Mouse (Mus musculus) myocyte (in vitro differentiated cells): ENCODE data around the gene Fezf2. TPM values are rescaled to one million over a fixed set of nuclear protein-coding genes. Genes with fewer than 3 reads are reported as not detected.

ENCODE experiments used
- H3K27me3 ChIP-seq: one replicate; pipeline ENCODE4 v1.6.1; 2011; ENCODE audit not compliant: control insufficient read depth, insufficient read depth, insufficient read length
- H3K36me3 ChIP-seq: one replicate; pipeline ENCODE4 v1.6.1; 2011; ENCODE audit not compliant: control insufficient read depth, insufficient read depth
- H3K4me2 ChIP-seq: one replicate; pipeline ENCODE4 v1.6.1; 2011; ENCODE audit warnings: low read depth, control low read depth
- H3K4me3 ChIP-seq: one replicate; pipeline ENCODE4 v1.5.1; 2011; ENCODE audit warnings: mild to moderate bottlenecking, control low read depth, moderate library complexity
- H3K79me2 ChIP-seq: one replicate; pipeline ENCODE4 v1.6.1; 2011; ENCODE audit not compliant: control insufficient read depth, insufficient read depth
- H3ac ChIP-seq: one replicate; pipeline ENCODE4 v1.6.1; 2011; ENCODE audit not compliant: control insufficient read depth, insufficient read length
- CEBPB ChIP-seq: IDR thresholded peaks from 2 replicates; pipeline ENCODE4 v1.6.1; 2011; ENCODE audit warnings: mild to moderate bottlenecking, moderate library complexity; ENCODE audit not compliant: poor library complexity, insufficient read depth, severe bottlenecking
- E2F4 ChIP-seq: IDR thresholded peaks from one replicate; pipeline ENCODE4 v1.6.1; 2011; ENCODE audit warnings: mild to moderate bottlenecking, control low read depth, moderate library complexity; ENCODE audit not compliant: insufficient read depth
- MAX ChIP-seq: IDR thresholded peaks from one replicate; pipeline ENCODE4 v1.6.1; 2011; ENCODE audit warnings: low read depth, mild to moderate bottlenecking, control low read depth
- MYOD1 ChIP-seq, 3 experiments: IDR thresholded peaks; one replicate each; pipeline ENCODE4 v1.6.1; 2011; ENCODE audit warnings: control low read depth in 2 of 3, low read depth in 2 of 3, mild to moderate bottlenecking in 2 of 3, moderate library complexity in 1 of 3; ENCODE audit not compliant: insufficient read length in 2 of 3, control insufficient read depth in 1 of 3
- MYOG ChIP-seq, 3 experiments: IDR thresholded peaks; one replicate each; pipeline ENCODE4 v1.6.1; 2011; ENCODE audit warnings: control low read depth in 2 of 3, low read depth in 2 of 3, mild to moderate bottlenecking in 2 of 3; ENCODE audit not compliant: insufficient read length in 2 of 3, control insufficient read depth in 1 of 3, insufficient read depth in 1 of 3
- POLR2A ChIP-seq: IDR thresholded peaks from one replicate; pipeline ENCODE4 v1.6.1; 2011; ENCODE audit warnings: low read depth, mild to moderate bottlenecking, control low read depth, moderate library complexity; ENCODE audit not compliant: insufficient read length
- POLR2AphosphoS2 ChIP-seq: IDR thresholded peaks from one replicate; pipeline ENCODE4 v1.6.1; 2011; ENCODE audit warnings: low read depth, control low read depth; ENCODE audit not compliant: insufficient read length
- REST ChIP-seq: IDR thresholded peaks from one replicate; pipeline ENCODE4 v1.6.1; 2011; ENCODE audit warnings: mild to moderate bottlenecking, control low read depth, moderate library complexity; ENCODE audit not compliant: insufficient read depth, insufficient read length
- SRF ChIP-seq: IDR thresholded peaks from one replicate; pipeline ENCODE4 v1.6.1; 2011; ENCODE audit warnings: low read depth; ENCODE audit not compliant: control insufficient read depth, insufficient read length
- TCF12 ChIP-seq: IDR thresholded peaks from one replicate; pipeline ENCODE4 v1.6.1; 2011; ENCODE audit warnings: mild to moderate bottlenecking, control low read depth; ENCODE audit not compliant: poor library complexity, insufficient read depth, severe bottlenecking
- TCF3 ChIP-seq: IDR thresholded peaks from one replicate; pipeline ENCODE4 v1.6.1; 2011; ENCODE audit warnings: low read depth, control low read depth; ENCODE audit not compliant: insufficient read length
- USF1 ChIP-seq: IDR thresholded peaks from one replicate; pipeline ENCODE4 v1.6.1; 2011; ENCODE audit warnings: low read depth, mild to moderate bottlenecking, control low read depth, moderate library complexity
- polyA plus RNA-seq: library from polyadenylated mRNA; unstranded; fragments of >200 nt; fragmentation: generic; extraction: Trizol; gene quantifications from one replicate; pipeline ENCODE4 v1.2.1, GENCODE M21; 2012; ENCODE audit warnings: missing spikeins

Gene Fezf2
- polyA plus RNA-seq, 1 experiment, result not detected

DNA sequence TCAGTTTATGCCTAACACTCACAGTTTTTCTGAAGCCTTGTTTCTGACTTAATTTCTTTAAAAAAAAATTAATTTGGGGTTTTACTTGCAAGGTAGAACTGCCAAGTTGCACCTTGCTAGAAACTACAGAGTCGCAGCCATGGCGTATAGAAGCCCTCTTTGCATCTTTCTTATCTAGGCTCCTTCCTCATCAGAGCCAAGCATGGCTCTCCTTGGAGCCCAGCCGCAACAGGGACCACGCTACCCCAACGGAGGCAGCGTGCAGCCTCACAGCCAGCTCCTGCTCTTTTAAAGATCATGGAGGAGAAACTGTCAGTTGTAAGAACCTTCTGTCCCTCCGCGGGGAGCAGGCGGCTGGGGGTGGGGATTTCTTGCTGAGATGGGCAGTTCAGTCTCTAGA is 29.9 kb upstream of the Fezf2 start:
- Histone ChIP-seq H3K79me2 (no peaks in the 10 kb centered on the region), H3K36me3 (no peaks in the 10 kb centered on the region), H3K4me3 (no peak overlapping the region), H3ac (no peak overlapping the region), H3K27me3 (no peaks in the 10 kb centered on the region), H3K4me2 (no peak overlapping the region)
- TF ChIP-seq CEBPB, result no peak
- no peak for TF ChIP-seq SRF
- no peak for TF ChIP-seq POLR2AphosphoS2
- no peak for TF ChIP-seq MYOG (IDR thresholded peaks at IDR 0.05; ENCODE audit: control insufficient read depth in 1 of 3, insufficient read depth in 1 of 3, insufficient read length in 2 of 3, low read depth in 2 of 3)
- TF ChIP-seq REST, result no peak
- no peak for TF ChIP-seq TCF3
- no peak for TF ChIP-seq MAX
- TF ChIP-seq POLR2A, result no peak
- TF ChIP-seq MYOD1 (IDR thresholded peaks at IDR 0.05; ENCODE audit: control insufficient read depth in 1 of 3, insufficient read length in 2 of 3, low read depth in 2 of 3), result no peak
- TF ChIP-seq USF1, result no peak
- TF ChIP-seq TCF12, result no peak
- TF ChIP-seq E2F4, result no peak

DNA sequence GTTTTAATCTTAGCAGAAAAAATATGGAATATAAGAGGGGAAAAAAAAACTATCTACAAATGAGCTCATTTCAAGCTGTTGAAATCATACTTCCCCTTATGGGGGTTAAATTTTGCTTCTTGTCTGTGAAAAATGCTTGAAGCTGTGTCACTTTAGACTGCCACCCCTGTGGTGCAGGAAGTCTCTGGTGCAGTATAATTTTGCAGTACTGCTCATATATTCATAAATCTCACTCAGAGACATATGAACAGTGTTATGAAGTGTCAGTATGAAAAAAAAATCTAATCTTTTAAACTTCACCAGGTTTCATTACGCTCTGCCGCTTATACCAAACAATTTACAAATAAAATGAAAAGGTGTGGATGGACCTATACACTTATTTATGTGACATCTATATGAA is 29.3 kb upstream of the Fezf2 start:
- TF ChIP-seq MAX, result no peak
- no peak for TF ChIP-seq REST
- TF ChIP-seq SRF, result no peak
- no peak for TF ChIP-seq TCF12
- no peak for TF ChIP-seq POLR2AphosphoS2
- TF ChIP-seq TCF3, result no peak
- TF ChIP-seq MYOG (IDR thresholded peaks at IDR 0.05; ENCODE audit: control insufficient read depth in 1 of 3, insufficient read depth in 1 of 3, insufficient read length in 2 of 3, low read depth in 2 of 3), result no peak
- TF ChIP-seq MYOD1 (IDR thresholded peaks at IDR 0.05; ENCODE audit: control insufficient read depth in 1 of 3, insufficient read length in 2 of 3, low read depth in 2 of 3), result no peak
- no peak for TF ChIP-seq USF1
- no peak for TF ChIP-seq CEBPB
- no peak for TF ChIP-seq POLR2A
- no peak for TF ChIP-seq E2F4
- H3K4me3 ChIP-seq, result no peak overlapping the region
- H3K79me2 ChIP-seq, result no peaks in the 10 kb centered on the region
- no peaks in the 10 kb centered on the region for H3K36me3 ChIP-seq
- H3ac ChIP-seq, result no peak overlapping the region
- H3K4me2 ChIP-seq, result no peak overlapping the region
- no peaks in the 10 kb centered on the region for H3K27me3 ChIP-seq

DNA sequence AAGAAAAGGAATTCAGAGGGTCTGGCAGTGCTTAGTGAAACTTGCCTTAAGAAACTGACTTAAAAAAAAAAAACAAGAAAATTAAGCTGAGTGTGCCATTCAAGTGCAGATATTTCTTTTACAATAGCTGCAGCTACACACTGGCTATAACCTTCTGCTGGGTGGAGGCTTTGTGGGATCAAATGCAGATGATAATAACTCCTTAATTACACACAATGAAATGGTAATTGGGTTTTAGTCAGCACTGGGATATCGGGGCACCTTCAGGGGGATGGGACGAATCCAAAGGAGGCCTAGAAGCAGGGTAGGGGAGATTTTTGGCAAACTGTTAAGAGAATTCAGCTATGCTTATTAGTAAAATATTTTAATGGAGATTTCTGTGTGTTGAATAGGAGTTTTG is 27.5 kb upstream of the Fezf2 start:
- TF ChIP-seq E2F4 (no peak), USF1 (no peak), MYOG (IDR thresholded peaks at IDR 0.05; ENCODE audit: control insufficient read depth in 1 of 3, insufficient read depth in 1 of 3, insufficient read length in 2 of 3, low read depth in 2 of 3) (no peak), POLR2AphosphoS2 (no peak), TCF12 (no peak), CEBPB (no peak), TCF3 (no peak), SRF (no peak), MAX (no peak), MYOD1 (IDR thresholded peaks at IDR 0.05; ENCODE audit: control insufficient read depth in 1 of 3, insufficient read length in 2 of 3, low read depth in 2 of 3) (no peak)
- H3K79me2 ChIP-seq, result no peaks in the 10 kb centered on the region
- H3ac ChIP-seq, result no peak overlapping the region
- H3K36me3 ChIP-seq, result no peaks in the 10 kb centered on the region
- H3K27me3 ChIP-seq, result no peaks in the 10 kb centered on the region
- H3K4me3 ChIP-seq, result no peak overlapping the region
- H3K4me2 ChIP-seq, result no peak overlapping the region

DNA sequence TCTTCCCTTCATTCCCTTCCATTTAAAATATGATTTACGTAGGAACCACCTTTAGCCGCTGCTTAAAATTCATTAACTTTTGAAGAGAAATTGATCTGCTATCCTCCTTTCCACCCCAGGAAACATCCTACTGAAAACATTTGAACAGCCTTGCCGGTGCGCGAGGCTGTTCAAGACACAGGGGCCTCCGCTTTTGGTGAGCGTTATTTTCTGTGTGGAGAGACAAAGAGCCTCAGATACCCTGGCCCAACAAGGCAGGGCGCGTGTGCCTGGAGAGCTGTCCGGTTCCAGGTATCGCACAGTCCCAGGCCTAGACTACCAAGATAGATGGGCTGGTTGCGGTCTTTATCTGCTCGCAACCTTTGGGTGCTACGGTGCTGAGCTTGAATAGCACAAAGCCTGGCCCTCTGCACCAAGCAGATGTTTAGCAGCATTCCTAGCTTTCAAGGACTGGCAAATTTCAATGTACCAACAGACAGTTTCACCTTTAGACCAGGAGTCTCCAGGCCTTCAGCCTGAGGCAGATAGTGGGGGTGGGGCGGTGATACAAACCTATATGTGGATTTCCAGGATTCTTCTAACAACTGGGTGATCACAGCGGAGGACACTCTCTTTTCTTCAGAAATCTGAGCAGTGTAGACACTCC is 2.4 kb upstream of the Fezf2 start:
- H3K4me3 ChIP-seq, result no peak overlapping the region
- peaks cover 34% of the 10 kb centered on the region for H3K27me3 ChIP-seq
- no peak overlapping the region for H3K4me2 ChIP-seq
- H3ac ChIP-seq, result no peak overlapping the region
- TF ChIP-seq CEBPB (no peak), REST (no peak), MAX (no peak), E2F4 (no peak), SRF (no peak), POLR2A (no peak)
- H3K79me2 ChIP-seq, result no peaks in the 10 kb centered on the region
- no peaks in the 10 kb centered on the region for H3K36me3 ChIP-seq
